Mouse (Mus musculus): Measurements from ENCODE around the gene Krcc1.

The Krcc1 gene

DNA sequence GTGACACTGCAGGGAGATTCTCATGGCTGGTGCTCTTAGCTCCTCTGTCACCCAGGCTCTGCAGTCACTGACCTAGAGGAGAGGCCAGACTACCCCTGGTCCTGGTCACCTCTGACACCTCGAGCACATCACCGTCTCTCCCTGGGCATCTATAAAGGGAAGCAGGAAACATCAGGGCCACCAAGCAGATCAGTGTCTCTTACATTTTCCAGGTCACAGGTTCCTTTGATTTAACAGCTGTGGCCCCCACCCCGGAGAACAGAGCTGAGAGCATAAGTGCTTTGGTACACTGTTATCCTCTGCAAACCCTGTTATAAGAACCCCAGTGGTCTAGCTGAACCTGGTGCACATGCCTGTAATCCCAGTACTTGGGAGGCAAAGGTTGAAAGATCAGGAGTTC lies 61.6 kb downstream of the Krcc1 start:
- no peak for DNase-seq

DNA sequence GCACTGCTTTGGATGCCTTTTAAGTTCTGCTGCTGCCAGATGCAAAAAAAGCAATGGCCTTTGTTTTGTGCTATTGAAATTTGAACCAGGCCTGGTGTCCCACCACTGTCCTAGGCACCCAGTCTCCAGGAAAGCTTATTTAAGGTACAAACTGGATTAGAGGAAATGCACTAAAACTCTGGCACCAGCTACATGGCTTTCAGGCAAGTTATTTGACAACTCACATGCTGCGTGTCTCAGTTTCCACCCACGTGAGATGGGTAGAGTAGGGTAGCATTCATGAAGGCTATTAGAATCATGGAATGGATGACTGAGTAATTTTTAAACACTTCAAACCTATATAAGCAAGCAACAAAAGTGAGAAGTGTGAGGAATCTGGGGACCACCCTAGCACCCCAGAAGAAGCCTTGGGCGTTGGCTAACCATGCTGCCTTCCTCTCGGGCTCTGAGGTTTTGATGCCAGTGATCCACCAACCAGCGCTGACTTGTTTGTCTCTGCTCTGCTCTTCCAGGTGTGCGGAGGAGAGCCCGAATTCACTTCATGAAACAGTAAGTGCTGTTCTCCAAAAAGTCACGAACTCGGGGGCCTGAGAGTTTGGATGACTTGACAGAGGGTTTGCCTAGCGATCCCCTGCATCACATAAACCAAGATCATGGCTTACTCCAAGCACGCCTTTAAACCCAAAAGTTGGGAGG lies 62.2 kb downstream of the Krcc1 start:
- DNase-seq = no peak
